7 mouse cellular contexts compared by ENCODE assay signal in genomic region chr17:35050126-35050750, GRCm38 (mm10). TPM values are rescaled to one million over a fixed set of nuclear protein-coding genes. Genes with fewer than 3 reads are reported as not detected.
DNase-seq lines count a peak whose midpoint lies in the region; ATAC-seq lines count a peak whose summit lies in the region.

No protein-coding gene starts in this region.

- H3K4me3 ChIP-seq in hindbrain, embryonic 14.5 days (replicated peaks; ENCODE audit: low read length), result peak overlapping the region; percentile 39
- peak overlapping the region; percentile 88 for H3K4me3 ChIP-seq in liver, embryonic 12.5 days

- peak; percentile 80 for DNase-seq in Muller cell, postnatal 12 days (ENCODE audit: inconsistent ontology term)
- peak; percentile 29 for DNase-seq in brain, adult 2 months (ENCODE audit: low read depth, low spot score)
- DNase-seq in gastrocnemius, adult 18-20 months (ENCODE audit: low spot score), result peak; percentile 69
- no peak for DNase-seq in hindbrain, embryonic 14.5 days (ENCODE audit: low spot score)
- peak; percentile 70 for DNase-seq in naive thymus-derived CD4-positive, alpha-beta T cell, adult 2 months (ENCODE audit: low read depth)
- DNase-seq in testis, postnatal 14 days (ENCODE audit: low spot score), result peak; percentile 60

- no peaks in the 10 kb centered on the region for H3K27me3 ChIP-seq in hindbrain, embryonic 14.5 days (ENCODE audit: control insufficient read depth, insufficient read depth, low read length)
- H3K27me3 ChIP-seq in liver, embryonic 12.5 days (replicated peaks), result no peaks in the 10 kb centered on the region

- 1% methylated on average over 27 of the region's 27 CpGs for WGBS in hindbrain, embryonic 14.5 days
- under 1% methylated on average over 27 of the region's 27 CpGs for WGBS in liver, embryonic 12.5 days (ENCODE audit: insufficient replicate concordance)

- H3K4me2 ChIP-seq in hindbrain, embryonic 14.5 days (replicated peaks), result peak overlapping the region; percentile 59
- peak overlapping the region; percentile 98 for H3K4me2 ChIP-seq in liver, embryonic 12.5 days

- peaks cover 27% of the 10 kb centered on the region for H3K4me1 ChIP-seq in hindbrain, embryonic 14.5 days (replicated peaks; ENCODE audit: control insufficient read depth, insufficient read depth, low read length)
- peaks cover 73% of the 10 kb centered on the region for H3K4me1 ChIP-seq in liver, embryonic 12.5 days

- no peaks in the 10 kb centered on the region for H3K9me3 ChIP-seq in hindbrain, embryonic 14.5 days (ENCODE audit: control insufficient read depth, low read length)
- no peaks in the 10 kb centered on the region for H3K9me3 ChIP-seq in liver, embryonic 12.5 days (replicated peaks)

- ATAC-seq in hindbrain, embryonic 14.5 days (ENCODE audit: low FRiP score), result no peak
- ATAC-seq in liver, embryonic 12.5 days, result peak; percentile 46

- H3K36me3 ChIP-seq in hindbrain, embryonic 14.5 days (replicated peaks; ENCODE audit: control insufficient read depth, insufficient read depth), result 0 out of 2 replicates have a peak, but pooled peaks cover 10% of the 10 kb centered on the region
- peaks cover 33% of the 10 kb centered on the region for H3K36me3 ChIP-seq in liver, embryonic 12.5 days

- H3K9ac ChIP-seq in hindbrain, embryonic 14.5 days, result peak overlapping the region; percentile 62
- H3K9ac ChIP-seq in liver, embryonic 12.5 days, result peak overlapping the region; percentile 92

- H3K27ac ChIP-seq in hindbrain, embryonic 14.5 days, result peak overlapping the region; percentile 88
- peak overlapping the region; percentile 94 for H3K27ac ChIP-seq in liver, embryonic 12.5 days

RNA-seq across cellular contexts. Expression of gene Clic1, which starts 0.5 kb away (rescaled TPM):
- total RNA-seq in gastrocnemius, adult 18-20 months (2021), result 10 to 100 TPM in 1 of 2 experiments, 1 to 10 TPM in 1; 7.5 to 11.6 TPM
- polyA plus RNA-seq in hindbrain, embryonic 14.5 days (2014; fragmentation: Nextera tagmentation; extraction: Ambion mirVana), result 23.8 and 24.7 TPM in 2 replicates
- 160 and 162 TPM in 2 replicates for polyA plus RNA-seq in liver, embryonic 12.5 days (2016; fragmentation: Nextera tagmentation; extraction: Ambion mirVana)

RNA-seq across cellular contexts. Expression of gene Msh5, which starts 3.7 kb away (rescaled TPM):
- under 1 TPM in 1 of 2 experiments, not detected in 1; 0.28 TPM for total RNA-seq in gastrocnemius, adult 18-20 months (2021)
- 1.5 and 2.4 TPM in 2 replicates for polyA plus RNA-seq in hindbrain, embryonic 14.5 days (2014; fragmentation: Nextera tagmentation; extraction: Ambion mirVana)
- polyA plus RNA-seq in liver, embryonic 12.5 days (2016; fragmentation: Nextera tagmentation; extraction: Ambion mirVana), result 4.0 and 4.8 TPM in 2 replicates

RNA-seq across cellular contexts. Expression of gene Ddah2, which starts 8.6 kb away (rescaled TPM):
- 1 to 10 TPM; 4.5 to 8.7 TPM for total RNA-seq in gastrocnemius, adult 18-20 months (2021)
- polyA plus RNA-seq in hindbrain, embryonic 14.5 days (2014; fragmentation: Nextera tagmentation; extraction: Ambion mirVana), result 295 and 328 TPM in 2 replicates
- polyA plus RNA-seq in liver, embryonic 12.5 days (2016; fragmentation: Nextera tagmentation; extraction: Ambion mirVana), result 49.0 and 49.1 TPM in 2 replicates

RNA-seq across cellular contexts. Expression of gene Ly6g6c, which starts 14.9 kb away (rescaled TPM):
- total RNA-seq in gastrocnemius, adult 18-20 months (2021), result not detected
- polyA plus RNA-seq in hindbrain, embryonic 14.5 days (2014; fragmentation: Nextera tagmentation; extraction: Ambion mirVana), result not detected in 2 replicates
- 0.41 and 0.44 TPM in 2 replicates for polyA plus RNA-seq in liver, embryonic 12.5 days (2016; fragmentation: Nextera tagmentation; extraction: Ambion mirVana)

RNA-seq across cellular contexts. Expression of gene Mpig6b, which starts 15.7 kb away (rescaled TPM):
- total RNA-seq in gastrocnemius, adult 18-20 months (2021), result not detected
- 0.21 and 0.42 TPM in 2 replicates for polyA plus RNA-seq in hindbrain, embryonic 14.5 days (2014; fragmentation: Nextera tagmentation; extraction: Ambion mirVana)
- polyA plus RNA-seq in liver, embryonic 12.5 days (2016; fragmentation: Nextera tagmentation; extraction: Ambion mirVana), result 7.3 and 8.7 TPM in 2 replicates
